Mouse (Mus musculus) urinary bladder, postnatal 14 days (tissue): ENCODE measurements at regions not wholly inside any gene's neighbourhood (a gene's known extent, or its start where the extent isn't known, plus 50 kb on each side); places are given as distances from the start of the nearest gene placed in this dataset.

ENCODE experiments used
- DNase-seq: peaks from one replicate; pipeline ENCODE4 v3.0.0; 2021; ENCODE audit warnings: low spot score

DNA sequence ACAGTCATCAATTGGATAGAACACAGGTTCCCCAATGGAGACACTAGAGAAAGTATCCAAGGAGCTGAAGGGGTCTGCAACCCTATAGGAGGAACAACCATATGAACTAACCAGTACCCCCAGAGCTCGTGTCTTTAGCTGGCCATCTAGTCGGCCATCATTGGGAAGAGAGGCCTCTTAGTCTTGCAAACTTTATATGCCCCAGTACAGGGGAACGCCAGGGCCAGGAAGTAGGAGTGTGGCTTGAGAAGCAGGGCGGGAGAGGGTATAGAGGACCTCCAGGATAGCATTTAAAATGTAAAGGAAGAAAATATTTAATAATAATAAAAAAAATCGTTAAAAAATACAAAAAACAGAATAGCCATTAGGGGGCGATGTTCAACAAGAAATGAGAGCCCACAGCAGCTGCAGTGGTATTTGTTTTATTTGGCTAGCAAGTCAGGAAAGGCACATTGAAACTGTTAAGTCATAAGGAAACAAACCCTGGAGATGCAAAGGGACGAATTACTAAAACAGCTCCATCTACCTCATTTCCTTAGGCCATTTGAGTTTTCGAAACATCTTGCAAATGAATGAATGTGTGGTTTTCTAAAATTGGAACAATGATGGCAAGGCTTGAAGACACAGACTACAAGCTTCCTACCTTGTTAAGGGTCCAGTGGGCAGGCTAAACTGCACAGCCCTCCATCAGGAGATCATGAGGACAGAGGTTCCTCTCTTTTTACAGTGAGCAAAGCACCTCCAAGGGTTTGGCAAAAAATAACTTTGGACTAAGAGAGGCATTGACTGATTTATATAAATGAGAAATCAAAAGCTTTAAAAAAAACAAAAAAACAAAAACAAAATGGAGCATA, 350.7 kb upstream of the Rasa1 start:
- DNase-seq = no peak

DNA sequence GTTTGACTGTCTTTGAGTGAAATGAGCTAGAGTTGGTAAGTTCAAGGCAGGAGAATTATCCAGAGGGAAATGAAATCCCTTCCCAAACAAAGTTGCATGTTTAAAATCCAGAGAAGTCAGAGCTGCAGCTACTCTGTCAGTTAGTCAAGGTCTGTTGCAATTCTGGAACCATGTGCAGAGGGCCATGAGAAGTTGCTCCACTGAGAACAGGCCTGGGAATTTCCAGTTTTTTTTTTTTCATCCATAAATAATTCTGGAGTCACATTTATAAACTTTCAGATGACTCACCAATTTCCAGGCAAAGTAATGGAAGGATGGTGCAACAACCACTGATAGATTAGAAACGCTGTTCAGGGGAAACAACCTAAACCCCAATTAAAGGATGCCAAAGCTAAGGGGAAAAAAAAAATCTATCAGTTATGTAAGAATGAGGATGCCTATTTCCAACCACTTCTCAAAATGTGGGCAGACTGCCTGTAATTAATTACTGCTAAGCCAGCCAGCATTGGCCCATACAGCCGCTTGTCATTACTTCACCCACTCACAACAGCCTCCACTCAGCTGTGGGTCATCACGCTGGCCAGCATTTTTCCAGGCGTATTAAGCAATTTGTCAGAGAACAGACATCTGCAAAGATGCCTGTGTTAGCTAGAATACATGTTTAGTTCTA, 340.7 kb upstream of the Rasa1 start:
- DNase-seq = peak; percentile 31
